Mouse (Mus musculus): ENCODE results near the gene Tlx3.

GRCm38 (mm10) chr11:33207411-33207810, 4.0 kb upstream of the Tlx3 start:
- no peak for TF ChIP-seq GATA1 (IDR thresholded peaks at IDR 0.05; ENCODE audit: low read length)
- TF ChIP-seq TAL1 (IDR thresholded peaks at IDR 0.05; ENCODE audit: low read length) = no peak

All from erythroblast, embryonic 14.5 days (primary cell).